Mouse (Mus musculus): ENCODE data around the gene Mbip. TPM values are rescaled to one million over a fixed set of nuclear protein-coding genes. Genes with fewer than 3 reads are reported as not detected.

The Mbip gene
- total and polyA plus RNA-seq, 2 experiments from 2014 or later, result 18.3 to 33.8 TPM

- Histone ChIP-seq H3K4me2 (ENCODE audit: low read depth, low read length, poor library complexity, severe bottlenecking) (no peak overlapping the region), H3K27ac (ENCODE audit: low read depth, low read length) (no peak overlapping the region), H3K27me3 (ENCODE audit: insufficient read depth, low read length) (no peaks in the 10 kb centered on the region), H3K4me3 (ENCODE audit: low read depth, low read length) (no peak overlapping the region), H3K4me1 (ENCODE audit: insufficient read depth, low read length) (no peaks in the 10 kb centered on the region), H3K9me3 (ENCODE audit: low read length) (no peaks in the 10 kb centered on the region), H3K36me3 (ENCODE audit: insufficient read depth, low read length) (peaks cover 40% of the 10 kb centered on the region), H3K9ac (replicated peaks; ENCODE audit: low read length, poor library complexity, severe bottlenecking) (no peak overlapping the region)
- no peak for TF ChIP-seq CTCF (IDR thresholded peaks at IDR 0.05)
- DNase-seq (ENCODE audit: low spot score), result no peak
- WGBS, result 96% methylated on average over 2 of the region's 2 CpGs
- ATAC-seq (ENCODE audit: low FRiP score), result no peak
These were observed 12.2 kb downstream of the Mbip start for GRCm38 (mm10) chr12:56333461-56333860.

- no peak for DNase-seq (ENCODE audit: low spot score)
- no peak overlapping the region for H3K9ac ChIP-seq (replicated peaks; ENCODE audit: low read length, poor library complexity, severe bottlenecking)
- WGBS, result 91% methylated on average over 3 of the region's 3 CpGs
These were observed 13.2 kb downstream of the Mbip start for GRCm38 (mm10) chr12:56332475-56332874.

GRCm38 (mm10) chr12:56327448-56327998 lies 18.2 kb downstream of the Mbip start:
- Histone ChIP-seq H3K4me2 (ENCODE audit: low read depth, low read length, poor library complexity, severe bottlenecking) (no peak overlapping the region), H3K9me3 (ENCODE audit: low read length) (no peaks in the 10 kb centered on the region), H3K27ac (ENCODE audit: low read depth, low read length) (no peak overlapping the region), H3K9ac (replicated peaks; ENCODE audit: low read length, poor library complexity, severe bottlenecking) (no peak overlapping the region), H3K4me3 (ENCODE audit: low read depth, low read length) (no peak overlapping the region), H3K36me3 (ENCODE audit: insufficient read depth, low read length) (peaks cover 30% of the 10 kb centered on the region), H3K27me3 (ENCODE audit: insufficient read depth, low read length) (no peaks in the 10 kb centered on the region), H3K4me1 (ENCODE audit: insufficient read depth, low read length) (no peaks in the 10 kb centered on the region)
- DNase-seq (ENCODE audit: low spot score) (no peak), ATAC-seq (ENCODE audit: low FRiP score) (no peak)
- no peak for TF ChIP-seq CTCF (IDR thresholded peaks at IDR 0.05)
- WGBS, result 93% methylated on average over 6 of the region's 6 CpGs

More at GRCm38 (mm10) chr12:56332475-56332874, 13.2 kb downstream of the Mbip start:
- Histone ChIP-seq H3K4me3 (ENCODE audit: low read depth, low read length) (no peak overlapping the region), H3K27me3 (ENCODE audit: insufficient read depth, low read length) (no peaks in the 10 kb centered on the region), H3K9me3 (ENCODE audit: low read length) (no peaks in the 10 kb centered on the region), H3K36me3 (ENCODE audit: insufficient read depth, low read length) (peaks cover 46% of the 10 kb centered on the region), H3K4me1 (ENCODE audit: insufficient read depth, low read length) (no peaks in the 10 kb centered on the region), H3K4me2 (ENCODE audit: low read depth, low read length, poor library complexity, severe bottlenecking) (no peak overlapping the region), H3K27ac (ENCODE audit: low read depth, low read length) (no peak overlapping the region)
- TF ChIP-seq CTCF (IDR thresholded peaks at IDR 0.05), result no peak
- ATAC-seq (ENCODE audit: low FRiP score), result no peak

GRCm38 (mm10) chr12:56325851-56326250 lies 19.8 kb downstream of the Mbip start:
- Histone ChIP-seq H3K9me3 (ENCODE audit: low read length) (no peaks in the 10 kb centered on the region), H3K4me3 (ENCODE audit: low read depth, low read length) (no peak overlapping the region), H3K36me3 (ENCODE audit: insufficient read depth, low read length) (peaks cover 28% of the 10 kb centered on the region), H3K4me2 (ENCODE audit: low read depth, low read length, poor library complexity, severe bottlenecking) (no peak overlapping the region), H3K4me1 (ENCODE audit: insufficient read depth, low read length) (no peaks in the 10 kb centered on the region), H3K27me3 (ENCODE audit: insufficient read depth, low read length) (no peaks in the 10 kb centered on the region), H3K9ac (replicated peaks; ENCODE audit: low read length, poor library complexity, severe bottlenecking) (no peak overlapping the region), H3K27ac (ENCODE audit: low read depth, low read length) (no peak overlapping the region)
- no peak for ATAC-seq (ENCODE audit: low FRiP score)
- 95% methylated on average over 1 of the region's 1 CpGs for WGBS
- no peak for TF ChIP-seq CTCF (IDR thresholded peaks at IDR 0.05)
- no peak for DNase-seq (ENCODE audit: low spot score)

- no peaks in the 10 kb centered on the region for H3K27me3 ChIP-seq (ENCODE audit: insufficient read depth, low read length)
- H3K9me3 ChIP-seq (ENCODE audit: low read length), result no peaks in the 10 kb centered on the region
- whole genome bisulfite sequencing, result 88% methylated on average over 4 of the region's 4 CpGs
- no peak overlapping the region for H3K27ac ChIP-seq (ENCODE audit: low read depth, low read length)
- no peak for TF ChIP-seq CTCF (IDR thresholded peaks at IDR 0.05)
- H3K4me3 ChIP-seq (ENCODE audit: low read depth, low read length), result no peak overlapping the region
- H3K4me2 ChIP-seq (ENCODE audit: low read depth, low read length, poor library complexity, severe bottlenecking), result no peak overlapping the region
- H3K4me1 ChIP-seq (ENCODE audit: insufficient read depth, low read length), result no peaks in the 10 kb centered on the region
- ATAC-seq (ENCODE audit: low FRiP score) (no peak), DNase-seq (ENCODE audit: low spot score) (no peak)
- no peaks in the 10 kb centered on the region for H3K36me3 ChIP-seq (ENCODE audit: insufficient read depth, low read length)
- no peak overlapping the region for H3K9ac ChIP-seq (replicated peaks; ENCODE audit: low read length, poor library complexity, severe bottlenecking)
These were observed 26.8 kb downstream of the Mbip start for GRCm38 (mm10) chr12:56318941-56319340.

GRCm38 (mm10) chr12:56318059-56318458 lies 27.6 kb downstream of the Mbip start:
- Histone ChIP-seq H3K36me3 (ENCODE audit: insufficient read depth, low read length) (no peaks in the 10 kb centered on the region), H3K9me3 (ENCODE audit: low read length) (no peaks in the 10 kb centered on the region), H3K27me3 (ENCODE audit: insufficient read depth, low read length) (no peaks in the 10 kb centered on the region), H3K27ac (ENCODE audit: low read depth, low read length) (no peak overlapping the region), H3K9ac (replicated peaks; ENCODE audit: low read length, poor library complexity, severe bottlenecking) (no peak overlapping the region), H3K4me3 (ENCODE audit: low read depth, low read length) (no peak overlapping the region), H3K4me1 (ENCODE audit: insufficient read depth, low read length) (no peaks in the 10 kb centered on the region), H3K4me2 (ENCODE audit: low read depth, low read length, poor library complexity, severe bottlenecking) (no peak overlapping the region)
- DNase-seq (ENCODE audit: low spot score) (no peak), ATAC-seq (ENCODE audit: low FRiP score) (no peak)
- TF ChIP-seq CTCF (IDR thresholded peaks at IDR 0.05), result no peak
- 64% methylated on average over 8 of the region's 8 CpGs for WGBS

All from midbrain, postnatal 0 days (tissue).